Mouse (Mus musculus): ENCODE results near the gene Ptgfr. TPM values are rescaled to one million over a fixed set of nuclear protein-coding genes. Genes with fewer than 3 reads are reported as not detected.
A peak's percentile ranks its signal among the peaks of the same experiment; 100 is the strongest.

The Ptgfr gene
- polyA plus RNA-seq, 1 experiment from 2014 or later, result 1.2 TPM

GRCm38 (mm10) chr3:151836451-151836850 is 979 bp downstream of the Ptgfr start:
- Histone ChIP-seq H3K27ac (no peak overlapping the region), H3K4me3 (peak overlapping the region; percentile 60), H3K4me2 (peak overlapping the region; percentile 95), H3K9me3 (replicated peaks) (no peaks in the 10 kb centered on the region), H3K4me1 (replicated peaks) (peaks cover 8% of the 10 kb centered on the region; the same call in 1 of the 2 replicates), H3K9ac (no peak overlapping the region), H3K27me3 (peaks cover 8% of the 10 kb centered on the region; the same call in 1 of the 2 replicates), H3K36me3 (no peaks in the 10 kb centered on the region)
- WGBS, result 7% methylated on average over 5 of the region's 5 CpGs
- ATAC-seq (replicated peaks; ENCODE audit: insufficient number of reproducible peaks, insufficient read depth, low FRiP score, low read depth), result no peak

- no peak for ATAC-seq (replicated peaks; ENCODE audit: insufficient number of reproducible peaks, insufficient read depth, low FRiP score, low read depth)
- no peak overlapping the region for H3K27ac ChIP-seq
- H3K9me3 ChIP-seq (replicated peaks), result no peaks in the 10 kb centered on the region
- no peak overlapping the region for H3K4me2 ChIP-seq
- 52% methylated on average over 3 of the region's 3 CpGs for WGBS
- H3K4me1 ChIP-seq (replicated peaks), result peaks cover 8% of the 10 kb centered on the region; the same call in 1 of the 2 replicates
- no peak overlapping the region for H3K9ac ChIP-seq
- H3K27me3 ChIP-seq, result peaks cover 8% of the 10 kb centered on the region; the same call in 1 of the 2 replicates
- no peaks in the 10 kb centered on the region for H3K36me3 ChIP-seq
- H3K4me3 ChIP-seq, result no peak overlapping the region
Measured at GRCm38 (mm10) chr3:151835831-151836230, 1.6 kb downstream of the Ptgfr start.

DNA sequence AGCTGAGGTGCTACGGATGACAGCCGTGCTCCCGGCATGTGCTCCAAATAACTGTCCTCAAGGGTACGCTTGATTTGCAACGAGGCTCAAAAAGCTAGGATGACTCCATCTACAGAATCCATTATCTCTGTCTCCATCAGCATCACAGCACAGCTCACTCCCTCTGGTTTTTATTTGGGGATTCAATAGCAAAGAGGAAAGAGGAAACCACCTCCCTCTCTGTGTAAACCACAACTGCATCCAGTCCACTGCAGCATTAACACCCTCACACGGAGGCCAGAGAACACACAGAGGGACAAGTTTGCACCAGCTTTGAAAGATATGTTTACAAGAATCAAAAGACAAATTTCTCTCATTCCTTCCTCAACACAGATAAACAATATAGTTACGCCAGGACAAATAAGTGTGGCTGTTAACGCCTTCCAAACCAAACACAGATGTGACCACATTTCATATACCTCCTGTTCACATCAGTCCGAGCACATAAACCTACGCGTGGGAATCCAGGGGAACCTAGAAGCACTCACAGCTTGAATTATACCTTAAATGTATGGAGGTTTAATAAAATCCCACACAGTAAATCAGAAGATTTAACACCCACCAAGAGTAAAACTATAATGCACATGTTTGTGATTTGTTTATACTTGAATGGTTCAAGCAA is 9.3 kb downstream of the Ptgfr start:
- H3K4me3 ChIP-seq, result no peak overlapping the region
- no peak overlapping the region for H3K9ac ChIP-seq
- ATAC-seq (replicated peaks; ENCODE audit: insufficient number of reproducible peaks, insufficient read depth, low FRiP score, low read depth), result no peak
- H3K4me1 ChIP-seq (replicated peaks), result no peaks in the 10 kb centered on the region
- WGBS, result 73% methylated on average over 11 of the region's 11 CpGs
- H3K27me3 ChIP-seq, result no peaks in the 10 kb centered on the region
- H3K4me2 ChIP-seq, result no peak overlapping the region
- no peaks in the 10 kb centered on the region for H3K9me3 ChIP-seq (replicated peaks)
- H3K27ac ChIP-seq, result no peak overlapping the region
- H3K36me3 ChIP-seq, result no peaks in the 10 kb centered on the region

- H3K9ac ChIP-seq, result no peak overlapping the region
- no peaks in the 10 kb centered on the region for H3K27me3 ChIP-seq
- ATAC-seq (replicated peaks; ENCODE audit: insufficient number of reproducible peaks, insufficient read depth, low FRiP score, low read depth), result no peak
- no peaks in the 10 kb centered on the region for H3K36me3 ChIP-seq
- no peaks in the 10 kb centered on the region for H3K4me1 ChIP-seq (replicated peaks)
- H3K4me2 ChIP-seq, result no peak overlapping the region
- no peaks in the 10 kb centered on the region for H3K9me3 ChIP-seq (replicated peaks)
- H3K4me3 ChIP-seq, result no peak overlapping the region
- 73% methylated on average over 4 of the region's 4 CpGs for WGBS
- H3K27ac ChIP-seq, result no peak overlapping the region
Measured at GRCm38 (mm10) chr3:151819811-151820210, 17.6 kb downstream of the Ptgfr start.

- Histone ChIP-seq H3K4me1 (replicated peaks) (no peaks in the 10 kb centered on the region), H3K27me3 (no peaks in the 10 kb centered on the region), H3K9ac (no peak overlapping the region), H3K4me2 (no peak overlapping the region), H3K9me3 (replicated peaks) (no peaks in the 10 kb centered on the region), H3K27ac (no peak overlapping the region), H3K4me3 (no peak overlapping the region), H3K36me3 (no peaks in the 10 kb centered on the region)
- 70% methylated on average over 6 of the region's 6 CpGs for WGBS
- ATAC-seq (replicated peaks; ENCODE audit: insufficient number of reproducible peaks, insufficient read depth, low FRiP score, low read depth), result no peak
Measured at GRCm38 (mm10) chr3:151818265-151818664, 19.2 kb downstream of the Ptgfr start.

DNA sequence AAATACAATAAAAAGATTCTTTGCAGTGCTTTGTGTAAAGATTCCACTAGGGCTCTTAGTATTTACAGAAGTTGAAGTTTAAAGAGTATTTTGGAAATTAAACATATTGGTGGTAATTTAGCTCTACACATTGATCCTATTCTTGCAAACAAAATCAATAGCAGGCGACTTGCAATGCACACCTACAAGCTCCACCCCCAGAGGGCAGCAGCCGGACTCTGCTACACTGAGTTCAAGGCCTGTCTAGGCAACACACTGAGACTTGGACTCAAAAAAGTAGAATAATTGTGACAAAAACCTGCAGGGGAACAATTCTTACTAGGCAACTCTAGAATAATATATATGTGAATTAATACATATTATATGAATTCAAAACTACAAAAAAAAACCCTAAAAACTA is 28.8 kb downstream of the Ptgfr start:
- ATAC-seq (replicated peaks; ENCODE audit: insufficient number of reproducible peaks, insufficient read depth, low FRiP score, low read depth), result no peak
- no peak overlapping the region for H3K4me2 ChIP-seq
- H3K9ac ChIP-seq, result no peak overlapping the region
- H3K27ac ChIP-seq, result no peak overlapping the region
- no peaks in the 10 kb centered on the region for H3K9me3 ChIP-seq (replicated peaks)
- no peaks in the 10 kb centered on the region for H3K27me3 ChIP-seq
- 82% methylated on average over 2 of the region's 2 CpGs for WGBS
- H3K4me3 ChIP-seq, result no peak overlapping the region
- no peaks in the 10 kb centered on the region for H3K36me3 ChIP-seq
- H3K4me1 ChIP-seq (replicated peaks), result no peaks in the 10 kb centered on the region

DNA sequence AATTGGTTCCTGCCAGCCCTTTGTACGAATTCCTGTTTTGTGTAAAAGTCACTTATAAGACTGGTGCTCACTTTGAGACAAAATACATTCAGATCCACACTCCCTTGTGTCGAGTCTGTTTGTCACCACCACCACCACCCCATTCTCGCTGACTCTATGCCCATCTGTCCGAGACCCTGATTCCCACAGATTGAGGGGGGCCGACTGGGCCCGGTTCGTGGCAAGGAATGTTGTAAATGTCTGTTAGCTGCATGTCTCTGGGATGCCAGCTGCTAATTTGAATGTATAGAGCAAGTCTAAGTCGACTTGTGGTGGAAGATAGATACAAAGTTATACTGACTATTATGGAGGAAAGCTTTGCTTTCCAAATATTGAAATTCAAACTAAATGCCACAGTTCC is 48.8 kb downstream of the Ptgfr start:
- Histone ChIP-seq H3K9me3 (replicated peaks) (no peaks in the 10 kb centered on the region), H3K4me3 (no peak overlapping the region), H3K27ac (no peak overlapping the region), H3K4me1 (replicated peaks) (no peaks in the 10 kb centered on the region), H3K36me3 (no peaks in the 10 kb centered on the region), H3K9ac (no peak overlapping the region), H3K4me2 (no peak overlapping the region), H3K27me3 (no peaks in the 10 kb centered on the region)
- 72% methylated on average over 8 of the region's 8 CpGs for WGBS
- ATAC-seq (replicated peaks; ENCODE audit: insufficient number of reproducible peaks, insufficient read depth, low FRiP score, low read depth), result no peak

- WGBS, result 59% methylated on average over 4 of the region's 4 CpGs
- no peaks in the 10 kb centered on the region for H3K9me3 ChIP-seq (replicated peaks)
Measured at GRCm38 (mm10) chr3:151775089-151775488, 62.3 kb downstream of the Ptgfr start.

GRCm38 (mm10) chr3:151771074-151771473 is 66.4 kb downstream of the Ptgfr start:
- H3K27ac ChIP-seq, result no peak overlapping the region
- no peak for ATAC-seq (replicated peaks; ENCODE audit: insufficient number of reproducible peaks, insufficient read depth, low FRiP score, low read depth)
- WGBS, result 64% methylated on average over 3 of the region's 3 CpGs
- H3K4me1 ChIP-seq (replicated peaks), result no peaks in the 10 kb centered on the region
- H3K27me3 ChIP-seq, result no peaks in the 10 kb centered on the region
- H3K4me3 ChIP-seq, result no peak overlapping the region
- no peak overlapping the region for H3K9ac ChIP-seq
- no peaks in the 10 kb centered on the region for H3K36me3 ChIP-seq
- H3K9me3 ChIP-seq (replicated peaks), result no peaks in the 10 kb centered on the region
- H3K4me2 ChIP-seq, result no peak overlapping the region

More at GRCm38 (mm10) chr3:151775089-151775488, 62.3 kb downstream of the Ptgfr start:
- Histone ChIP-seq H3K9ac (no peak overlapping the region), H3K27me3 (no peaks in the 10 kb centered on the region), H3K4me2 (no peak overlapping the region), H3K36me3 (no peaks in the 10 kb centered on the region), H3K4me3 (no peak overlapping the region), H3K27ac (no peak overlapping the region), H3K4me1 (replicated peaks) (no peaks in the 10 kb centered on the region)
- ATAC-seq (replicated peaks; ENCODE audit: insufficient number of reproducible peaks, insufficient read depth, low FRiP score, low read depth), result no peak

- WGBS, result 38% methylated on average over 7 of the region's 7 CpGs
- Histone ChIP-seq H3K9me3 (replicated peaks) (no peaks in the 10 kb centered on the region), H3K36me3 (no peaks in the 10 kb centered on the region), H3K9ac (no peak within 1 kb of the TSS), H3K27me3 (no peaks in the 10 kb centered on the region), H3K4me1 (replicated peaks) (no peaks in the 10 kb centered on the region; the same call in 1 of the 2 replicates), H3K4me2 (peak within 1 kb of the TSS; percentile 52), H3K4me3 (peak within 1 kb of the TSS; percentile 29), H3K27ac (no peak within 1 kb of the TSS)
- no peak for ATAC-seq (replicated peaks; ENCODE audit: insufficient number of reproducible peaks, insufficient read depth, low FRiP score, low read depth)
Measured at GRCm38 (mm10) chr3:151749737-151750136, 87.7 kb downstream of the Ptgfr start, which contains the start of gene Ifi44. Gene Ifi44, minus strand, starts transcription at chr3:151749960.

DNA sequence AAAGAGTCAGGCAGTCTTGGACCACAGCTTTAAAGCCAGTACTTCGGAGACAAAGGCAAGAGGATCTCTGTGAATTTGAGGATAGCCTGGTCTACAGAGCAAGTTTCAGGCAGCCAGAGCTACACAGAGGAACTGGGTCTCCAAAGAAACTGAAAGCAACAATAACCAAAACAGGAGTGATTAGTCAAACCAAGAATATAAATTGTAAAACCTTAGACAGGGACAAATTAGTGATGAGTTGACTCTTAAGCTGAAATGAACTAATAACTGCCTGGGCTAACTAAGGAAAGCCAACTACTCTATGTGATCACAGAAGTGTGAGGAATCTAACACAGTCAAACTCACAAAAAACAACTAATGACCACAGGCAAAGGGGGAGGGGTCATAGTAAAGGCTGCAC is 88.9 kb downstream of the Ptgfr start:
- H3K36me3 ChIP-seq, result no peaks in the 10 kb centered on the region
- H3K4me1 ChIP-seq (replicated peaks), result no peaks in the 10 kb centered on the region; the same call in 1 of the 2 replicates
- no peak overlapping the region for H3K9ac ChIP-seq
- WGBS, result 74% methylated on average over 1 of the region's 1 CpGs
- no peaks in the 10 kb centered on the region for H3K9me3 ChIP-seq (replicated peaks)
- no peaks in the 10 kb centered on the region for H3K27me3 ChIP-seq
- no peak overlapping the region for H3K27ac ChIP-seq
- no peak overlapping the region for H3K4me3 ChIP-seq
- no peak overlapping the region for H3K4me2 ChIP-seq
- ATAC-seq (replicated peaks; ENCODE audit: insufficient number of reproducible peaks, insufficient read depth, low FRiP score, low read depth), result no peak

All from heart, embryonic 15.5 days (tissue).